Mouse (Mus musculus) cortical plate, adult 2 months (tissue): ENCODE data around the gene Samd3.

ENCODE experiments used
- CTCF ChIP-seq: fragments of 200-500 bp; IDR thresholded peaks from 2 replicates; pipeline ENCODE4 v1.5.1; 2011; ENCODE audit warnings: mild to moderate bottlenecking, control low read depth, low read length; ENCODE audit not compliant: insufficient read depth; ENCODE audit errors: extremely low read depth
- POLR2A ChIP-seq: fragments of 200-500 bp; IDR thresholded peaks from 2 replicates; pipeline ENCODE4 v1.6.1; 2011; ENCODE audit warnings: mild to moderate bottlenecking, low read length, control low read depth; ENCODE audit not compliant: insufficient read depth; ENCODE audit errors: extremely low read depth

DNA sequence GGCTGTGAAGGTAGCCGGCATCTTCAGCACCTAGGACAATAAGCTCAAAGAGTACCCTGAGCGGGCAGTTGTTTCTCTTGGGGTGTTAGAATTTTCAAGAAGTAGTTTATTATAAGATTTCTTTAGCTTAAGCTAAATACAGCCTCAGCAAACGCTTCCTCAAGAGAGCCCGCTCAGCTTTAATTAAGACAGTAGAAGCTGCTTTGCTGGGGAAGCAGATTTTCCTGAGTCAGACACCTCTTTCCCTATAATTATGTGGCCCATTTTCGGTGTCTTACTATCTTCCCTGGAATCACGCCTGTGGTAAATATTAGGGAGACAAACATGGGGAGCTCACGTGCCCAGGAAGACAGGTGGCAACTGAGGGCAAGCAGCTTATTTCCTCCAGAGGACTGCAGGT is 57.6 kb downstream of the Samd3 start:
- no peak for TF ChIP-seq CTCF
- TF ChIP-seq POLR2A, result no peak
